Mouse (Mus musculus): ENCODE results near the gene Fhad1. TPM values are rescaled to one million over a fixed set of nuclear protein-coding genes. Genes with fewer than 3 reads are reported as not detected.
"Not testable (repeated sequence)": the region's sequence is repeated elsewhere in the genome, so short reads cannot be mapped to it uniquely, and the experiment has no call there.

Fhad1 gene
- polyA plus RNA-seq (2017; shearing (Covaris generic)) = 1 to 10 TPM in 2 of 3 experiments, not detected in 1; 2.2 to 2.6 TPM

GRCm38 (mm10) chr4:142014659-142015608, at the start of gene Fhad1:
Gene Fhad1 (minus strand): TSS chr4:142015082.
- peak; percentile 75 for ATAC-seq

- no peak for ATAC-seq
Measured at GRCm38 (mm10) chr4:142063057-142063534, 48.2 kb upstream of the Fhad1 start.

DNA sequence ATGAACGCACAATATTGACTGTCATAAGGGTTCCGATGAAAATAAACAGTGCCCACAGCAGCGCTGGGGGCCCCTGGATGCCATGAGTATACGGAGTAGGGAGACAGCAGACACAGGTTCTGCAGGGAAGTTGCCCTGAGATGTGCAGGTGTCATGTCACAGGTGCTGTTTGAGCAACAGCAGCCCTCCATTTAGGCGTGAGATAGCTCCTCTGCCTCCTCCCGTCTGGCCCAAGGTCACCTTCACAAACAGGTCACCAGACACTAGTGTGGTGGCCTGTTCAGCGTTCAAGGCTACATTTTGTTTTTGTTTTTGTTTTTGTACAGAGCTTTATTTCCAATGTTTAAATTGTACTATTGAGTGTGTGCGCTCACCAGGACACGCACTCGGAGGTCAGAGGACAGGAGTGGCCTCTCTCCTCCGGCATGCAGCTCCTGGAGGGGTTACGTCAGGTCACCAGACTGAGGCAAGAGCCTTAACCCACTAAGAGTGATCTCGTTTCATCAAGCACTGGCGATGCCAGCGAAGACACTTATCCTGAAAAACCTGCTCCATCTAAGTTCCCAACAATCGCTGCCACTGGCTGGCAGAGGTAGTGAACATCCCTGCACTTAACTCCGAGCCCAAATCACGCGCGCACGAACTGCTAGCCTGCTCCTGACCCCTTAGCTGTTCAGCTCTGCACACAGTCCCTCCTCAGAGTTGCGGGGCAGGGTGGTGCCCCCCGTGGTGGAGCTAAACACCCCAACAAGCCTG, 46.8 kb upstream of the Fhad1 start:
- no peak for ATAC-seq

DNA sequence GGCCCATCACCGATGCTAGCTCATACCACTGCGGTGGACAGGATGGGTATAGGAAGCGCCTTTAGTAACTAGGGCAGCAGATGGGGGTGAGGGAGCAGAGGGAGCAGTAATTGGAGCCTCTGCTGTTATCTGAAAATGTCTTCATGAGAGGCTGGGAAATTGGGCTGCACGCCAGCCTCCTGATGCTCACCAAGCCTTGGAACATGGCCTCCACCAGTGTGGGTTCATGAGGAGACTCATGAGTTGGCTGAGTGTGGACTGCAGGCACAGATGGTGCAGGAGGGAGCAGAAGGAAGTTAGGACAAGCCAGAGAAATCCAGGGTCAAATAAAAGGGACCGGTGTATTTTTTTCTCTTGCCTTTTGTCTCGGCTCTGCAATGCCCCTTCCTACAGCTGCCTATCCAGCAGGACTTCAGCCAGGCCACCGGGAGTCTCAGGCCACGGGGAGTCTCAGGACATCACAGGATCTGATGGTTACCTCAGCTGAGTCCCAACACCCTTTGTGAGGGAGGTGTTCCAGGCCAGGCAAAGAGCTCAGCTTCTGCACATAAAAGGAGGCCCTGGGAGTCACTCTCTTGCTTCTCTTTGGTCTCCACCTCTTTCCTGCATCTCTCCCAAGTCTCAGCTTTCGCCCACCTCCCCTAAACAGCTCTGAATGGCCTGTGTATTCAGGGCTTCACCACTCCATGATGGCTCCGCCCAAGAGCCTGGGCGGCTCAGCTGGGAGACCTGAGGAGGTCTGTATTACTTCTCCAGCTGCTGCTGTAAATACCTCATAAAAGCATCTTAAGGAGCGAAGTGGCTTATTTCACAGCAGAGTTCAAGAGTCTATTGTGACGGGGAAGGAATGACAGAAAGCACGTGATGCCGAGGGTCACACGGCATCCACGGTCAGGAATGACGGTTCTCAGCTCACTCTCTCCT, 45.8 kb upstream of the Fhad1 start:
- ATAC-seq = no peak

DNA sequence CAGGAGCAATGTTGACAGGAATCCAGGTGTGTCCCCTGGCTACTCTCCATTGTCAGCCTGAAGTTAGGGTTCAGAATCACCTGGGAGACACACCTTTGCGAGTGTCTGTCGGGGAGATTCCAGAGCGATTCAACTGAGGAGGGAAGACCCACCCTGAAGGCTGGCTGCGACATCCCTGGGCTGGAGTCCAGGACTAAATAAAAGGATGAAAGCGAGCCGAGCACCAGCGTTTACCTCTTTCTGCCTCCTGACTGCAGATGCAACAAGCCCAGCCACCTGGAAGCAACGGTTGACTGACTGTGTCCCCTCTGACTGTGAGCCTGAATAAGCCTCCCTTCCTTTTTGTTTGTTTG, 44.9 kb upstream of the Fhad1 start:
- ATAC-seq = no peak

GRCm38 (mm10) chr4:142059113-142059840, 44.4 kb upstream of the Fhad1 start:
- no peak for ATAC-seq

DNA sequence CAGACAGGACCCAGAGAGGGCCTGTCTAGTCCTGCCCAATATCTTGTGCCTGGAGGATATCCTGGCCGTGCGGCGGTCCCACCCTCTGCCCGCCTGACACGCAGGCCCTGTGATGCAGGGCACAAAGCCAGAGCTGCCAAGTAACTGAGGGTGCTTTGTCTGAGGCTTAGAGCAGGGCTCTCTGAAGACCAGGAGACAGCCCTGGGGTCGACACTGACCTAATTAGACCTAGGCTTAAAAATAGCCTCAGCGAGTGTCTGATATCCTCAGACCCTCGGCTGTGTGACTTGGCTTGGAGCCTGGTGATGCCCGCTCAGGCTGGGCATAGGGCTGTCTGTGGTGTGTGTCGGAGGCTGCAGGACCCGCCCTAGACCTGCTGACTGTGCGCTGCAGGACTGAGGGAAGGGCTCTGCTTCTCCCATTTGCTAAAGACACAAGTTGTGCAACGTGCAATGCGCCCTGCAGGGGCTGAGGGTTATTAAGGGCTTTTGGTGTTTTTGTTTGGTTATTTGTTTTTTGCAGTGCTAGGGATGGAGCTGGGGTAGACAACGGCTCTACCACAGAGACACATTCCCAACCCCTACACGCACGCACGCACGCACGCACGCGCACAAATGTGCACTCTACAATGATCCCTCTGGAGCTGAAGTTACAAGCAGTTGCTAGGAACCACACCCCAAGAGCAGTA, 42.8 kb upstream of the Fhad1 start:
- no peak for ATAC-seq

DNA sequence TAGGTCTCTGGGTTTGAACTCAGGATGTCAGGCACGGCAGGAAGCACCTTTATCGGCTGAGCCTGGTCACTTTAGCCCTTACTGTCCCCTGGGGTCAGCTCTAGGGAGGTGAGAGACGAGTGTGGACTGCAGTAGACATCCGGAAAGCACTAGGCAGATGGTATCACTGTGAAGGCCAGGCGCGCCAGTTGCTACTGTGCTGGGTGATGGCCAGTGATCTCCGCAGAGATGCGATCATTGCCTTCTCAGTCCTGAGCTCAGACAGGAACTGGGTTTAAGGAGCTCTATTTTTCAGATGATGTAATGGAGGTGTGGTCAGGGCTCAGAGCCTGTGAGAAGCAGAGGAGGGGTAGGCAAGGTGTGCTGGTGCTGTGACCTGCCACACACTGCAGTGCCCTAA, 40.7 kb upstream of the Fhad1 start:
- no peak for ATAC-seq

- no peak for ATAC-seq
Measured at GRCm38 (mm10) chr4:142054580-142054979, 39.7 kb upstream of the Fhad1 start.

DNA sequence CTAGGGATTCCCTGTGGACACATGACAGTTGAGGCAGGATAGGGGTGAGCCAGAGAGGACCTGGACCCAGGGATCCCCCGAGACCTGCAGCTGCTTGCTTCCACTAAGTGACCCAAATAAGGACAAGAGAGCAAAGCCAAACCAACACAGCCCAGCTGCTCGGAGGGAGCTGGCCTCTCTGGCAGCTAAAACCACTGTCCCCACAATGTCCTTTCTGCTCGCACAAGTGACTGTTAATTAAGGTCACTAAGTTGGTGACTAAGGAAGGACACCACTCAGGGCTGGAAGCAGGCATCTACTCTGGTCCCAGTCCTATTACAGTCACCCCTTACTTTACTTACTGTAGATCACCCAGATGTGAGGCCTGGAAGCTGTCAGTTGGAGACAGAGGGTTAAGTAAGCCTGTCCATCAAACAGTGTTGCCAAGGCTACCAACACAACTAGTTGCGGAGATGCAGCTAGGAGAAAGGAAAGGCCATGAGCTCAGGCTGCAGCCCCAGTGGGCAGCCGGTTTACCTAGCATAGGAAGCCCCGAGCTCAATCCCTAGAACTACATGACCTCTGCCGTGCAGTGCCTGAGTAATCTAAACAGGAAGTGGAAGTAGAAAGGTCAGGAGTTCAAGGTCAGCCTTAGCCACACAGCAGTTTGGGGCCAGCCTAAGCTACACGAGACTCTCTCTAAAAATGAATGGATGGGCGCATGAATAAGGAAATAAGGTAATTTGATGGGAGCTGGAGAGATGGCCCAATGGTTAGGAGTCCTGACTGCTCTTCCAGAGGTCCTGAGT, 39.0 kb upstream of the Fhad1 start:
- no peak for ATAC-seq

- ATAC-seq = no peak
Measured at GRCm38 (mm10) chr4:142053261-142053660, 38.4 kb upstream of the Fhad1 start.

DNA sequence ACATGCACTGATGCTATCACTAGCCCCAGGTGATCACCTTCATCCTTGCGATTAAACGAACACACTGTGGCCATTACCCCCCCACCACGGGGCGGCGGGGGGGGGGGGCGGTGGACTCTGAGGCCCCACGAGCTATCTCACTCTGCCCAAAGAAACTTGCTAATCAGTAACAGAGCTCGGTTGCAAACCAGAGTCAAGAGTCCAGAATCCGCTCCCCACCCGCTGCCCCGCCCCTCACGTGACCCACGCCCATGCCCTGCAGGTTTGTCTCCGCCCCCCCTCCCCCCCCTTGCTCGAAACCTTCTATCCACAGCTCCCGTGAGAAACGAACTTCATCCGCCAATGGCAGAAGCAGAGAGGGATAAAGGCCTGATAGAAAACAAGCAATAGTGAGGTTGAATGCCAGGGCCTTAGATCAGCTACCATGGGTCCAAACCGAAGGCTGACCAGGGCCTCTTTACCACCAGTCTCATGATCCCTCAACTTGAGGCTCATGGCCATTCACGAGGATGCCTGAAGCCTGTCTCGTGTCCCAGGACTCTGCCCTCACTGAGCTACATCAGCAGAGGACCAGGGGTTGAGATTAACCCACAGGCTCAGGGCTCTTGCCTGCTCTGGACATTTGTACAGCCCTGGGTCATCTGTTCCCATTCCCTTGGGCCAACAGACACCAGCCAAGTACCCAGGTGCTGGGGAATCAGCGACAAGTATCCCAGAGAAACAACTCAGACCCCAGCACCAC, 37.7 kb upstream of the Fhad1 start:
- ATAC-seq = no peak

GRCm38 (mm10) chr4:142051883-142052282, 37.0 kb upstream of the Fhad1 start:
- not testable (repeated sequence) for ATAC-seq

DNA sequence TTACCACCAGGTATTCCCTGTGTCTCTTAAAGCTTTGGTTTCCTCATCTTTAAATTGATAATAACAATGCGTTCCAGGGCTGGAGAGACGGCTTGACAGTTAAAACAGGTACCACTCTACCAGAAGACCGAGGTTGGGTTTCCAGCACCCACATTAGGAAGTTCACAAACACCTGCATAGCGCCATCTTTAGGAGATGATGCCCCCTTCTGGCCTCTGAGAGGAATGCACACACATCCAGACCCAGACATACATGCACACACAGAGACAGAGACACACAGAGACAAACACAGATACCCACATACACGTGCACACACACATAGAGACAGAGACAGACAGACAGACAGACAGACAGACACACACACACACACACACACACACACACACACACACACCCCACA, 35.1 kb upstream of the Fhad1 start:
- no peak for ATAC-seq

- no peak for ATAC-seq
Measured at GRCm38 (mm10) chr4:142048391-142048790, 33.5 kb upstream of the Fhad1 start.

GRCm38 (mm10) chr4:142047005-142047404, 32.1 kb upstream of the Fhad1 start:
- no peak for ATAC-seq

DNA sequence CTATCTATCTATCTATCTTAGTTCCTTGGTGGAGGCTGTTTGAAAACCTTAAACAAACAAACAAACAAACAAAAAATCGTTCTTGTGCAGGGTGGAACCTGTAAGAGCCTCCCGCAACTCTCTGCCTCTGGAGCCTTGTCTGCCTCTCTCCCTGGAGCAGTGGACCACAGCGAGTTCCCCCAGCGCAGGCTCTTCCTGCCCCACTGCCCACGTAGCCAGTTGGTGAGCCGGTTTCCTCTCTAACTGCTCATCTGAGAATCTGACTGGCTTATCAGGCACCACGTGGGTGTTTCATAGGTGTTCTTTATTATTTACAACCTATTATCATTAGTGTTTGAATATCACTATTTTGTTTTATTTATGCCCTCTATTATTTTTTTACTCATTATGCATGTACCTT, 31.6 kb upstream of the Fhad1 start:
- no peak for ATAC-seq

DNA sequence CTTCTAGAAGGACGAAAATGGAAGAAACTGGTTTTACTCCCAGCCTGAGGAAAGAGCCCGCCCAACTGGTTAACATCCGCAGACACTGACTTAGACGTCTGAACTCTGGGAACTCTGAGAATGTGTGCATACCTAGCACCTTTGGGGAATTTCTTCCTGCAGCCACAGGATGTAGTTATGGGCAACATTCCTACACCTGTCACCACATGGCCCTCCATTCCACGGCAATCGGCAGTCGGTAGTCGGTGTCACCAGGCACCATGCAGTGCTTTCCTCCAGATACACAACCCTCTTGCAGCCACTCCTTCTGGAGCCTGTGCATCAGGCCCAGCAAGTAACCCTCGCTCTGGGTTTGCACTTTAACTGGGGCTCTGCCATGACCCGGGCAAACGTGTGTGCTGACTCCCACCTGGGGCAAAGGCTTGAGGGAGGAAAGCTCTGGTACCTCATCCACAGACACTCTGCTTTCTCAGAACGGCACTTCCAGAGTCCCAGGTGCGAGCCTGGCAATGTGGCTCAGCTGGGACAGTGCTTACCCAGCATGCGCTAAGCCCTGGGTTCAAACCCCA, 30.8 kb upstream of the Fhad1 start:
- no peak for ATAC-seq

- ATAC-seq = no peak
Measured at GRCm38 (mm10) chr4:142044452-142044851, 29.6 kb upstream of the Fhad1 start.
